Mouse (Mus musculus) olfactory bulb, adult 2 months (tissue): ENCODE results near the gene Nbeal2. TPM values are rescaled to one million over a fixed set of nuclear protein-coding genes. Genes with fewer than 3 reads are reported as not detected.

ENCODE experiments used
- H3K27ac ChIP-seq: fragments of 200-500 bp; 2 replicates; pipeline ENCODE4 v1.5.1; 2012; ENCODE audit warnings: low read depth, low read length; ENCODE audit not compliant: insufficient read depth
- H3K4me1 ChIP-seq: fragments of 200-500 bp; 2 replicates; pipeline ENCODE4 v1.6.1; 2012; ENCODE audit warnings: low read length; ENCODE audit not compliant: control insufficient read depth, insufficient read depth
- H3K4me3 ChIP-seq: fragments of 200-500 bp; 2 replicates; pipeline ENCODE4 v1.5.1; 2012; ENCODE audit warnings: mild to moderate bottlenecking, low read depth, low read length, moderate library complexity; ENCODE audit not compliant: insufficient read depth
- CTCF ChIP-seq: fragments of 200-500 bp; IDR thresholded peaks from 2 replicates; pipeline ENCODE4 v1.5.1; 2012; ENCODE audit warnings: low read depth, mild to moderate bottlenecking, low read length, moderate library complexity; ENCODE audit not compliant: insufficient read depth
- POLR2A ChIP-seq: fragments of 200-500 bp; IDR thresholded peaks from 2 replicates; pipeline ENCODE4 v1.6.1; 2012; ENCODE audit warnings: mild to moderate bottlenecking, low read depth, low read length, moderate library complexity; ENCODE audit not compliant: insufficient read depth
- WGBS: fragments of 180-500 bp; shearing (Covaris S2); methylation state at CpG from one replicate; pipeline ENCODE4 v1.1.7; 2018; 5-methylcytosine and 5-hydroxymethylcytosine counted together
- polyA plus RNA-seq: library from polyadenylated mRNA; stranded (reverse); fragments of >200 nt; gene quantifications from 2 replicates; pipeline ENCODE4 v1.2.4, GENCODE M21; 2012; ENCODE audit warnings: low replicate concordance; ENCODE audit not compliant: missing spikeins, insufficient read depth, insufficient read length

The Nbeal2 gene
- polyA plus RNA-seq, 1 experiment = not detected

GRCm38 (mm10) chr9:110630171-110630570 is 23.8 kb downstream of the Nbeal2 start:
- Histone ChIP-seq H3K27ac (no peak overlapping the region), H3K4me3 (no peak overlapping the region), H3K4me1 (peaks cover 6% of the 10 kb centered on the region)
- TF ChIP-seq CTCF (no peak), POLR2A (no peak)
- WGBS = 77% methylated on average over 15 of the region's 15 CpGs

GRCm38 (mm10) chr9:110625350-110625908 is 28.5 kb downstream of the Nbeal2 start:
- Histone ChIP-seq H3K4me3 (peak overlapping the region; percentile 48), H3K27ac (peak overlapping the region; percentile 31), H3K4me1 (peaks cover 16% of the 10 kb centered on the region)
- 56% methylated on average over 11 of the region's 11 CpGs for WGBS
- TF ChIP-seq POLR2A = no peak
- TF ChIP-seq CTCF = no peak

- Histone ChIP-seq H3K27ac (peak within 1 kb of the TSS; percentile 31), H3K4me1 (peaks cover 16% of the 10 kb centered on the region), H3K4me3 (peak within 1 kb of the TSS; percentile 48)
- TF ChIP-seq CTCF (no peak), POLR2A (peak; percentile 58)
- 1% methylated on average over 41 of the region's 41 CpGs for WGBS
Measured at GRCm38 (mm10) chr9:110624361-110625166, 29.4 kb downstream of the Nbeal2 start, which contains the start of gene Nradd. TSS of gene Nradd (minus strand) at chr9:110624452.

GRCm38 (mm10) chr9:110623416-110624195 is 30.4 kb downstream of the Nbeal2 start:
- no peak overlapping the region for H3K27ac ChIP-seq
- no peak for TF ChIP-seq CTCF
- no peak for TF ChIP-seq POLR2A
- 67% methylated on average over 8 of the region's 8 CpGs for WGBS
- peaks cover 16% of the 10 kb centered on the region for H3K4me1 ChIP-seq
- H3K4me3 ChIP-seq = peak overlapping the region; percentile 48

- TF ChIP-seq CTCF (no peak), POLR2A (no peak)
- WGBS = 82% methylated on average over 12 of the region's 12 CpGs
- Histone ChIP-seq H3K4me1 (peaks cover 16% of the 10 kb centered on the region), H3K27ac (no peak overlapping the region), H3K4me3 (no peak overlapping the region)
Measured at GRCm38 (mm10) chr9:110622621-110623219, 31.2 kb downstream of the Nbeal2 start.

GRCm38 (mm10) chr9:110620685-110621084 is 33.3 kb downstream of the Nbeal2 start:
- no peak overlapping the region for H3K27ac ChIP-seq
- peaks cover 14% of the 10 kb centered on the region for H3K4me1 ChIP-seq
- 91% methylated on average over 7 of the region's 7 CpGs for WGBS
- H3K4me3 ChIP-seq = no peak overlapping the region
- TF ChIP-seq POLR2A (no peak), CTCF (no peak)

- Histone ChIP-seq H3K27ac (no peak overlapping the region), H3K4me1 (peaks cover 10% of the 10 kb centered on the region), H3K4me3 (no peak overlapping the region)
- TF ChIP-seq POLR2A (no peak), CTCF (no peak)
- 79% methylated on average over 7 of the region's 7 CpGs for WGBS
Measured at GRCm38 (mm10) chr9:110620180-110620579, 33.8 kb downstream of the Nbeal2 start.

GRCm38 (mm10) chr9:110617081-110617480 is 36.9 kb downstream of the Nbeal2 start:
- H3K4me3 ChIP-seq = no peak overlapping the region
- H3K27ac ChIP-seq = no peak overlapping the region
- TF ChIP-seq POLR2A (no peak), CTCF (no peak)
- WGBS = 58% methylated on average over 3 of the region's 3 CpGs
- no peaks in the 10 kb centered on the region for H3K4me1 ChIP-seq
